Mouse (Mus musculus): ENCODE data around the gene Poln.

DNA sequence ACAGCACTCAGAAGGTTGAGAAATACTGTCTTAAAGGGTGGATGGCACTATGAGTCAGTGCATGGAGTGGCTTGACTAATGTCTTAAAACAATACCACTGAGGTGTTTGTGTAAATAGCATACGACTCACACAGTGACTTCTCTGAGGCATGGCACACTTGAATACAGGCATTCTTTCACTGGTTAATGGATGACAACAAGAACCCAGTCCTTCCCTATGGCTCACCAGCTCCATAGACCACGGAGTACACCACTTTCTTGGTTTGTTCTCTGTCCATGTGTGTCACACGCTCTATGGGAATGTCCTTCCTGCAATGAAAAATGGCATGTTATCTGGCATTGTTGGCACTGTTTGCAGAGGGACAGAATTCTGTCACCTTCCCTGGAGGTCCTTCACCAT lies 136.7 kb downstream of the Poln start:
- no peak for TF ChIP-seq CTCF (IDR thresholded peaks at IDR 0.05)
- TF ChIP-seq EP300 (IDR thresholded peaks at IDR 0.05; ENCODE audit: insufficient read depth, low read depth, low read length), result no peak
